Mouse (Mus musculus) embryonic facial prominence, embryonic 11.5 days (tissue): ENCODE measurements at regions not wholly inside any gene's neighbourhood (a gene's known extent, or its start where the extent isn't known, plus 50 kb on each side); places are given as distances from the start of the nearest gene placed in this dataset.

Source experiments
- ATAC-seq: fragments of 200-750 bp; cut with Nextera tagmentation; replicated peaks from 2 replicates; pipeline ENCODE4 v1.8.0; 2017; ENCODE audit warnings: low read depth; ENCODE audit not compliant: insufficient number of reproducible peaks, low FRiP score, low TSS enrichment
- DNase-seq: peaks from one replicate; pipeline ENCODE4 v3.0.0-alpha.2; 2015; ENCODE audit warnings: low spot score
- H3K27ac ChIP-seq: fragments of 300-500 bp; sonication (generic); replicated peaks from 2 replicates; pipeline ENCODE4 v1.5.1; 2014; ENCODE audit warnings: mild to moderate bottlenecking, low read depth, low read length, control low read depth
- H3K27me3 ChIP-seq: fragments of 300-500 bp; sonication (generic); 2 replicates; pipeline ENCODE4 v1.6.1; 2014; ENCODE audit warnings: mild to moderate bottlenecking, low read length, moderate library complexity, mixed read lengths; ENCODE audit not compliant: control insufficient read depth, insufficient read depth
- H3K36me3 ChIP-seq: fragments of 300-500 bp; sonication (generic); replicated peaks from 2 replicates; pipeline ENCODE4 v1.6.1; 2014; ENCODE audit warnings: low read depth, mild to moderate bottlenecking, low read length, moderate library complexity, mixed read lengths; ENCODE audit not compliant: control insufficient read depth, insufficient read depth
- H3K4me1 ChIP-seq: fragments of 300-500 bp; sonication (generic); 2 replicates; pipeline ENCODE4 v1.6.1; 2014; ENCODE audit warnings: low read length, mixed read lengths; ENCODE audit not compliant: control insufficient read depth, insufficient read depth
- H3K4me2 ChIP-seq: fragments of 300-500 bp; sonication (generic); 2 replicates; pipeline ENCODE4 v1.6.1; 2014; ENCODE audit warnings: low read depth, mild to moderate bottlenecking, control low read depth, low read length, moderate library complexity
- H3K4me3 ChIP-seq: fragments of 300-500 bp; sonication (generic); 2 replicates; pipeline ENCODE4 v1.5.1; 2014; ENCODE audit warnings: low read depth, low read length, control low read depth
- H3K9ac ChIP-seq: fragments of 300-500 bp; sonication (generic); replicated peaks from 2 replicates; pipeline ENCODE4 v1.6.1; 2014; ENCODE audit warnings: mild to moderate bottlenecking, control low read depth, low read length
- H3K9me3 ChIP-seq: fragments of 300-500 bp; sonication (generic); replicated peaks from 2 replicates; pipeline ENCODE4 v1.6.1; 2016; ENCODE audit warnings: mild to moderate bottlenecking, low read length, inconsistent platforms, mixed read lengths; ENCODE audit not compliant: control insufficient read depth
- WGBS: fragments of 180-500 bp; shearing (Covaris S2); extraction: QIAGEN DNeasy Blood & Tissue Kit; methylation state at CpG from one replicate; pipeline ENCODE4 v1.1.7; 2014; 5-methylcytosine and 5-hydroxymethylcytosine counted together

DNA sequence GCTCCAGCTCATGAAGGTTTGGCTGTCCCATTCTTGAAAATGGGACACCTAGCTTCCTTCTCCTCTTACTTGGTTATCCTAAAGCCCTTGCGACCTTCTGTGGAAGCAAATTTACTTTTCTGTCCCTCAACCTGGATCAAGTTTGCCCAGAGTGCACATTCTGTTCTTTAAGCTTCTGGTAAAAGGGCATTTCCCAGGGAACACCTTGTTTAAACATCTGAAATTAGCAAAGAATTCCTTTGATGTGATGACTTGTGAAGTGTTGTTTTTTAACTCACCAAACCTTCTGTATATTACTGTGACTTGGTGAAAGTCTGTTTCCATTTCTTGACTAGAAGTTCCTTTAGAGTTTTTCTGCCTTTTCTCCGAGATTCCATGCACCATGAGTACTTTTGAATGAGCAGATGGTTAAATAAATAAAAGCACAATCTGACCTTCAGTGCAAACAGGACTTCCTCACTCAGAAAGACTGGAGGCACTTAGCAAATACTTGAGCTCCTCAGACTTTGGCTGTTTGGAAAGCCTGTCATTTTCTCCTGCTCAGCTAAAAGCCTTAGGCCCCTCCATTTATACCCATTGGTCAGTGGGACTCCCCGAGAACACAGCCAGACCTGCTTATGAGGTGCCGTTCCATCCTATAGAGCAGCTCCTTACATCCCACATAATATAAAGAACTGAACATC lies 69.3 kb upstream of the Rprm start:
- DNase-seq, result no peak
- no peak overlapping the region for H3K27ac ChIP-seq
- 64% methylated on average over 4 of the region's 4 CpGs for WGBS
- no peaks in the 10 kb centered on the region for H3K9me3 ChIP-seq
- H3K9ac ChIP-seq, result no peak overlapping the region
- ATAC-seq, result no peak
- H3K27me3 ChIP-seq, result no peaks in the 10 kb centered on the region
- H3K4me2 ChIP-seq, result no peak overlapping the region
- H3K4me1 ChIP-seq, result no peaks in the 10 kb centered on the region
- H3K4me3 ChIP-seq, result no peak overlapping the region
- H3K36me3 ChIP-seq, result no peaks in the 10 kb centered on the region

DNA sequence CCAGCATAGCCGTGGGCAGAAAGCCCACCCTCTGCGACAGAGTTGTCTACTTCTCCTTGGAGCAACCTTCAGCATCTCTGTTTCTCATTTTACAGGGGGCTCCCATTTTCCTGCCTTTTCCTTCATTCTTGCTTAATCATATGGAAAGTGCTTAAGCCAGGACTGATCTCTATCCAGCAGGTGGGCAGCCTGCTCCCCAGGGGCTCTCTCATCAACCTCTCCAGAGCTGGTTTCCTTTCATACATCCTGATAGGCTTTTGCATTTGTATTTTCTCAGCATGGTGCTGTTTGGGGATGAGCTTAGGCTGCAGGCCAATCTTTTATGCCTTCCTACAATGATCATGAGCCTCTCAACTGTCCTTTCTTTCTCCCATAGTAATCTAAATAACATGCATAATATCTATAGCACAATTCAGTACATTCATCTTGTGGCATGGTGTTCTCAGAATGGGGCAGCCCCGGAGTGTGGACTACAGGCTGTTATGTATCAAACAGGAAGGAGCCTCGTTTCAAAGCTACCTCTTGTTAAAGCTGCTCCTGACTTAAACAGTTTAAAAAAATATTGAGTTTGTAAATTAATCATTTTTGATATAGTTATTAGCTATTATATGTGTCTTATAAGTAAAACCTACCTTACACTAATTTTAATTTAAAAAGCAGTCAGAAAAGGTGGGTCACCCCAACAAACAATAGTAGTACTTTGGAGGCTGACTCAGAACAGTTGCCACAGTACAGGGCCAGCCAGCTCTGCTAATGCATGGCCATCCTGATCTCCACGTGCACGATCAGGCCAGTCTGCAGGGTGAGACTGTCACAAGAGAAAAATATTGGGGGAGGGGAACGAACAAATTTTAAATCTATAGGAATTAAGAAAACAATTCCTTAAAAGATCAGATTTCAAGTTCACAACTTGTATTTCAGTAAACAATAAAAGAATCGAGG lies 73.6 kb upstream of the Rprm start:
- Histone ChIP-seq H3K27ac (no peak overlapping the region), H3K9ac (no peak overlapping the region), H3K9me3 (no peaks in the 10 kb centered on the region), H3K27me3 (no peaks in the 10 kb centered on the region), H3K36me3 (no peaks in the 10 kb centered on the region), H3K4me2 (no peak overlapping the region), H3K4me1 (no peaks in the 10 kb centered on the region), H3K4me3 (no peak overlapping the region)
- 42% methylated on average over 8 of the region's 8 CpGs for WGBS
- ATAC-seq, result no peak
- no peak for DNase-seq

DNA sequence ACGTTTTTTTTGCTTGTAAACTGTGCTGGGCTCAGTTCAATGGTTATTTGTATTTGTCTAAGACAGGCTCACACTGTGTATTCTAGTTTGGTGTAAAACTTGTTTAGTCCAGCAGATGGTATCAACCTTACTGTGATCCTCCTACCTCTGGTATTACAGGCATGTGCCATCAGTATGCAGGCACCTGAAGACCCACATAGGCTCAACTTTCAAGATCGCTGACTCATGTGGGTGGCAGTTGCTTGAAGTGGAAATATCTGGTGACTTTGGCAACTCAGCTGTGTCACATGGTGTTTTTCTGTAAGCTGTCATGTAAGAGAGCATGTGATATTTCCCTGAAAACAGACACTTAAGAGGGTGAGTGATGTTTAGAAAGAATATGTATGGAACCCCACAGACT lies 92.2 kb upstream of the Rprm start:
- no peak for ATAC-seq
- 87% methylated on average over 2 of the region's 2 CpGs for WGBS

DNA sequence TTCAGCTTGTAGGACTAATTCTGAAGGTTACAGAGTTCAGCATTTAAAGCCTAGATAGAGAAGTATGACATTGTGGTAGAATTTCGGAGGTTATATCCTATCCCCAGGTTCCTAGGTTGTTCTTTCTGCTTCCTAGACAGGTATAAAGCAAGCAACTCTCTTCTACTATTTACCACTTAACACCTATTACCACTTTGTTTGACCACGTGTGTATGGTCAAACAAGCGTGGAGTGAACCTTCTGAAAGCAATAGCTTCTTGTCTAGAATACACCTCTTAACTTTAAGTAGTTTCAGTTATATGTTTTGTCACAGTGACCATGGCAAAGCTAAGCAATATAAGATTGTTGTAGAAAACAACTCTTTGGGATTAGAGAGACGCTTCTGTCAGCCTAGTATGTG lies 105.5 kb upstream of the Rprm start:
- no peaks in the 10 kb centered on the region for H3K36me3 ChIP-seq

More for the DNA sequence above, 92.2 kb upstream of the Rprm start:
- no peak overlapping the region for H3K4me3 ChIP-seq
- no peak for DNase-seq
- no peak overlapping the region for H3K4me2 ChIP-seq
- no peaks in the 10 kb centered on the region for H3K4me1 ChIP-seq
- H3K27ac ChIP-seq, result no peak overlapping the region
- H3K9me3 ChIP-seq, result no peaks in the 10 kb centered on the region
- no peaks in the 10 kb centered on the region for H3K27me3 ChIP-seq
- no peak overlapping the region for H3K9ac ChIP-seq
- H3K36me3 ChIP-seq, result no peaks in the 10 kb centered on the region

DNA sequence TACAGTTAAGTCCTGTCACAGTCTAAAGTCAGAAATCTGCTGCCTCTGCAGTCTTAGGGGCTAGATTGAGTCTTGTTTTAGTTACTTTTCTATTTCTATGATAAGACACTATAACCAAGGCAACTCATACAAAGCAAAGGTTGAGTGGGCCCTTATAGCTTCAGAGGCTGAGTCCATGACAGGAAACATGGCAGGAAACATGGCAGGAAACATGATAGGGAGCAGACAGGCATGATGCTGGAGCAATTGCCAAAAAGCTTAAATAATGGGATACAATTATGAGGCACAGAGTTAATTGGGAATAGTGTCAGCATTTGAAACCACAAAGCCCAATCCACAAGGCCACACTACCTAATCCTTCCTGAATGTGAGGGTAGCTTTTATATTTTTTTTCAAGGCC lies 113.0 kb upstream of the Rprm start:
- Histone ChIP-seq H3K4me2 (no peak overlapping the region), H3K9ac (no peak overlapping the region), H3K27me3 (no peaks in the 10 kb centered on the region), H3K4me1 (no peaks in the 10 kb centered on the region), H3K4me3 (no peak overlapping the region), H3K27ac (no peak overlapping the region), H3K36me3 (no peaks in the 10 kb centered on the region), H3K9me3 (no peaks in the 10 kb centered on the region)
- ATAC-seq (no peak), DNase-seq (no peak)

More for the DNA sequence above, 105.5 kb upstream of the Rprm start:
- DNase-seq (no peak), ATAC-seq (no peak)
- H3K9me3 ChIP-seq, result no peaks in the 10 kb centered on the region
- no peak overlapping the region for H3K4me2 ChIP-seq
- no peak overlapping the region for H3K27ac ChIP-seq
- WGBS, result 87% methylated on average over 4 of the region's 4 CpGs
- H3K4me1 ChIP-seq, result no peaks in the 10 kb centered on the region
- no peak overlapping the region for H3K4me3 ChIP-seq
- H3K9ac ChIP-seq, result no peak overlapping the region
- H3K27me3 ChIP-seq, result no peaks in the 10 kb centered on the region

DNA sequence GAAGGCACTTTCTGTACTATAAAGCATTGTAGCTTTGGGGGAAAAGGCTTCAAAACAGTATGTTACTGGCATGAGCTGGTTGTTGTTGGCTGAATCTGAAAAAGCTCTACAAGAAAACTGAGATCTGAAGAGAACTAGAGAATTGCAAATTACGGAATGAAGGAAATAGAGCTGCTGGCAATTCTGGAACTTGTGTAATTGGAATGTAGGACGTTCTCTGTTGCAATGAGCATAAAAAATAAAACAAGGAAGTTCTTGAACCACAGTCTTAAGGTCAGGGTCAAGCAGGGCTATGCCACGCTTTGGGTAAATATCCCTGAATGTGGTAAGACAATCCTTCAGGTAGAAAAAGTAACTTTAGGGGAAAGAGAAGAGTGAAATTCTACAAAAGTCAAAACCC lies 130.2 kb upstream of the Rprm start:
- H3K4me3 ChIP-seq, result no peak overlapping the region
- no peaks in the 10 kb centered on the region for H3K27me3 ChIP-seq
- 75% methylated on average over 3 of the region's 3 CpGs for WGBS
- H3K4me1 ChIP-seq, result no peaks in the 10 kb centered on the region
- H3K27ac ChIP-seq, result no peak overlapping the region
- H3K4me2 ChIP-seq, result no peak overlapping the region
- no peaks in the 10 kb centered on the region for H3K36me3 ChIP-seq
- no peak overlapping the region for H3K9ac ChIP-seq
- no peaks in the 10 kb centered on the region for H3K9me3 ChIP-seq
- DNase-seq (no peak), ATAC-seq (no peak)

DNA sequence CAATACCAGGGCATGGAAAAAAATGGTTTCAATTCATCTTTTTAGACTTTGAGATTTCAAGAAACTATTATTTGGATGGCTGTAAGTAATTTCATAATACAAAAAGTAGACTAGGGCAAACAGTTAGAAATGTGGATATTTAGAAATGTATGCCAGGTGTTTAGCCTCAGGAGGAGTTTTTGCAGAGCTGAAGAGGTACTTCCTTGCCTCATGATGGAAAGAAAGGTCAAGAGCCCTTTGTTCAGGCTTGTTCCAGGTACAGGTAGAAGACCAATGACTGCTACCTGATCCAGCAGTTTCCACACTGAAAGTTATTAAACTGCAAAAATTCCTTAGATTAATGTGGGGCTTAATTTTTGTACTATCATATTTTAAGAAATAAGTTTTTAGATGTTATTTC lies 143.3 kb upstream of the Rprm start:
- H3K4me2 ChIP-seq, result no peak overlapping the region

DNA sequence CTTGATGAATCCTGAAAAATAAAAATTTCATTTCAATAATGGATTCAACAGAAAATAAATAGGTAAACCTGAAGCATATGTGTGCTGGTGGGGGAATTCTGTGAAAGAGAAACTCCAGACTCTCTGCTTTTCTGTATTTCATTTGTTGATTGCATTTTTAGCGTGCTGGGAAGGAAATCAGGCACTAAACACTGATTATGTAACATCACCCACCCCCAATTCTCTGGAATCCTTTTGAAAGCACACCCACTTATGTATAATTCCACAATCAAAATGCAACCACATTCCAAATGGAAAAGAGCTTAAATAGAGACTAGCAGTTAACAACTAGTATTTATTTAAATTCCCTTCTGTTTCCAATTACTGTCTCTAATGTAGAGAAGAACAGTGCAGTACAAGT lies 143.7 kb upstream of the Rprm start:
- H3K4me2 ChIP-seq, result no peak overlapping the region
- H3K4me1 ChIP-seq, result no peaks in the 10 kb centered on the region
- H3K9ac ChIP-seq, result no peak overlapping the region
- no peaks in the 10 kb centered on the region for H3K27me3 ChIP-seq
- H3K9me3 ChIP-seq, result no peaks in the 10 kb centered on the region
- DNase-seq, result peak; percentile 33
- H3K27ac ChIP-seq, result no peak overlapping the region
- no peak for ATAC-seq
- H3K36me3 ChIP-seq, result no peaks in the 10 kb centered on the region
- 66% methylated on average over 1 of the region's 1 CpGs for WGBS
- no peak overlapping the region for H3K4me3 ChIP-seq

More for the DNA sequence above, 143.3 kb upstream of the Rprm start:
- no peak overlapping the region for H3K4me3 ChIP-seq
- no peak overlapping the region for H3K27ac ChIP-seq
- no peaks in the 10 kb centered on the region for H3K9me3 ChIP-seq
- DNase-seq (peak; percentile 22), ATAC-seq (no peak)
- H3K36me3 ChIP-seq, result no peaks in the 10 kb centered on the region
- no peaks in the 10 kb centered on the region for H3K27me3 ChIP-seq
- H3K4me1 ChIP-seq, result no peaks in the 10 kb centered on the region
- H3K9ac ChIP-seq, result no peak overlapping the region
